Mouse (Mus musculus): ENCODE measurements around the gene Adh5.
A peak's percentile ranks its signal among the peaks of the same experiment; 100 is the strongest.
"Not testable (repeated sequence)": the region's sequence is repeated elsewhere in the genome, so short reads cannot be mapped to it uniquely, and the experiment has no call there.

The Adh5 gene

GRCm38 (mm10) chr3:138460260-138460659, 17.4 kb downstream of the Adh5 start:
- no peak for DNase-seq (ENCODE audit: low spot score)

- no peak for DNase-seq (ENCODE audit: low spot score)
Measured at GRCm38 (mm10) chr3:138461832-138462231, 18.9 kb downstream of the Adh5 start.

GRCm38 (mm10) chr3:138463137-138463536, 20.2 kb downstream of the Adh5 start:
- no peak for DNase-seq (ENCODE audit: low spot score)

- no peak for DNase-seq (ENCODE audit: low spot score)
Measured at GRCm38 (mm10) chr3:138463807-138464206, 20.9 kb downstream of the Adh5 start.

GRCm38 (mm10) chr3:138464573-138465147, 21.8 kb downstream of the Adh5 start:
- DNase-seq (ENCODE audit: low spot score) = no peak

- not testable (repeated sequence) for DNase-seq (ENCODE audit: low spot score)
Measured at GRCm38 (mm10) chr3:138466656-138467055, 23.8 kb downstream of the Adh5 start.

GRCm38 (mm10) chr3:138471066-138471465, 28.2 kb downstream of the Adh5 start:
- no peak for DNase-seq (ENCODE audit: low spot score)

GRCm38 (mm10) chr3:138479489-138479888, 36.6 kb downstream of the Adh5 start:
- DNase-seq (ENCODE audit: low spot score) = no peak

- no peak for DNase-seq (ENCODE audit: low spot score)
Measured at GRCm38 (mm10) chr3:138481526-138482284, 38.8 kb downstream of the Adh5 start.

GRCm38 (mm10) chr3:138483240-138483639, 40.3 kb downstream of the Adh5 start:
- DNase-seq (ENCODE audit: low spot score) = no peak

- DNase-seq (ENCODE audit: low spot score) = no peak
Measured at GRCm38 (mm10) chr3:138488584-138489326, 45.9 kb downstream of the Adh5 start.

GRCm38 (mm10) chr3:138489327-138490033, 46.6 kb downstream of the Adh5 start, which contains the start of gene Metap1:
Metap1 (minus strand) TSS chr3:138489515.
- DNase-seq (ENCODE audit: low spot score) = peak; percentile 56

- DNase-seq (ENCODE audit: low spot score) = no peak
Measured at GRCm38 (mm10) chr3:138490034-138490337, 47.1 kb downstream of the Adh5 start.

GRCm38 (mm10) chr3:138493668-138494067, 50.8 kb downstream of the Adh5 start:
- DNase-seq (ENCODE audit: low spot score) = no peak

- DNase-seq (ENCODE audit: low spot score) = no peak
Measured at GRCm38 (mm10) chr3:138494565-138494964, 51.7 kb downstream of the Adh5 start.

- DNase-seq (ENCODE audit: low spot score) = no peak
Measured at GRCm38 (mm10) chr3:138495166-138496145, 52.6 kb downstream of the Adh5 start.

GRCm38 (mm10) chr3:138498731-138499130, 55.8 kb downstream of the Adh5 start:
- DNase-seq (ENCODE audit: low spot score) = no peak

- DNase-seq (ENCODE audit: low spot score) = no peak
Measured at GRCm38 (mm10) chr3:138499854-138500740, 57.2 kb downstream of the Adh5 start.

GRCm38 (mm10) chr3:138503754-138504153, 60.9 kb downstream of the Adh5 start:
- no peak for DNase-seq (ENCODE audit: low spot score)
